Mouse (Mus musculus) midbrain, embryonic 16.5 days (tissue): ENCODE results near the gene Sirt3. TPM values are rescaled to one million over a fixed set of nuclear protein-coding genes. Genes with fewer than 3 reads are reported as not detected.

Experiments used
- ATAC-seq: fragments of 200-750 bp; cut with Nextera tagmentation; 2 replicates; pipeline ENCODE4 v1.8.0; 2017; ENCODE audit warnings: moderate TSS enrichment
- H3K27ac ChIP-seq: fragments of 300-500 bp; sonication (generic); 2 replicates; pipeline ENCODE4 v1.5.1; 2014; ENCODE audit warnings: mild to moderate bottlenecking, low read length, mixed read lengths
- H3K27me3 ChIP-seq: fragments of 300-500 bp; sonication (generic); 2 replicates; pipeline ENCODE4 v1.6.1; 2014; ENCODE audit warnings: low read depth, low read length, mixed read lengths; ENCODE audit not compliant: control insufficient read depth, insufficient read depth
- H3K36me3 ChIP-seq: fragments of 300-500 bp; sonication (generic); 2 replicates; pipeline ENCODE4 v1.6.1; 2014; ENCODE audit warnings: mild to moderate bottlenecking, low read length, moderate library complexity, mixed read lengths; ENCODE audit not compliant: control insufficient read depth, insufficient read depth
- H3K4me1 ChIP-seq: fragments of 300-500 bp; sonication (generic); 2 replicates; pipeline ENCODE4 v1.6.1; 2014; ENCODE audit warnings: mild to moderate bottlenecking, low read length, mixed read lengths; ENCODE audit not compliant: control insufficient read depth, insufficient read depth
- H3K4me2 ChIP-seq: fragments of 300-500 bp; sonication (generic); 2 replicates; pipeline ENCODE4 v1.6.1; 2014; ENCODE audit warnings: mild to moderate bottlenecking, low read length, mixed read lengths
- H3K4me3 ChIP-seq: fragments of 300-500 bp; sonication (generic); 2 replicates; pipeline ENCODE4 v1.5.1; 2014; ENCODE audit warnings: low read depth, mild to moderate bottlenecking, low read length, moderate library complexity, mixed read lengths
- H3K9ac ChIP-seq: fragments of 300-500 bp; sonication (generic); 2 replicates; pipeline ENCODE4 v1.6.1; 2014; ENCODE audit warnings: low read depth, low read length, mixed read lengths
- H3K9me3 ChIP-seq: fragments of 300-500 bp; sonication (generic); replicated peaks from 2 replicates; pipeline ENCODE4 v1.6.1; 2014; ENCODE audit warnings: mild to moderate bottlenecking, low read length, mixed read lengths; ENCODE audit not compliant: control insufficient read depth, poor library complexity, severe bottlenecking
- WGBS: fragments of 180-500 bp; shearing (Covaris S2); extraction: QIAGEN DNeasy Blood & Tissue Kit; methylation state at CpG from one replicate; pipeline ENCODE4 v1.1.7; 2014; 5-methylcytosine and 5-hydroxymethylcytosine counted together
- polyA plus RNA-seq: library from polyadenylated mRNA; unstranded; fragments of >200 nt; fragmentation: Nextera tagmentation; extraction: Ambion mirVana; gene quantifications from 2 replicates; pipeline ENCODE4 v1.2.1, GENCODE M21; 2015

Gene Sirt3
- polyA plus RNA-seq, 1 experiment from 2014 or later = 58.2 TPM

GRCm38 (mm10) chr7:140880419-140880818, 1.7 kb downstream of the Sirt3 start:
- Histone ChIP-seq H3K27me3 (no peaks in the 10 kb centered on the region), H3K27ac (no peak overlapping the region), H3K36me3 (peaks cover 7% of the 10 kb centered on the region; the same call in 1 of the 2 replicates), H3K9me3 (no peaks in the 10 kb centered on the region), H3K9ac (no peak overlapping the region), H3K4me3 (no peak overlapping the region), H3K4me1 (peaks cover 16% of the 10 kb centered on the region), H3K4me2 (no peak overlapping the region)
- WGBS = 96% methylated on average over 3 of the region's 3 CpGs
- ATAC-seq = no peak

- Histone ChIP-seq H3K27ac (no peak overlapping the region), H3K36me3 (peaks cover 9% of the 10 kb centered on the region; the same call in 1 of the 2 replicates), H3K9ac (no peak overlapping the region), H3K27me3 (no peaks in the 10 kb centered on the region), H3K4me2 (no peak overlapping the region), H3K4me3 (no peak overlapping the region), H3K9me3 (no peaks in the 10 kb centered on the region), H3K4me1 (peaks cover 16% of the 10 kb centered on the region)
- WGBS = 90% methylated on average over 7 of the region's 7 CpGs
- ATAC-seq = no peak
Observed at GRCm38 (mm10) chr7:140879355-140879754, 2.8 kb downstream of the Sirt3 start.

- no peak for ATAC-seq
- no peaks in the 10 kb centered on the region for H3K9me3 ChIP-seq
- WGBS = 83% methylated on average over 6 of the region's 6 CpGs
- H3K27me3 ChIP-seq = no peaks in the 10 kb centered on the region
- peaks cover 9% of the 10 kb centered on the region; the same call in 1 of the 2 replicates for H3K36me3 ChIP-seq
- no peak overlapping the region for H3K4me2 ChIP-seq
- no peak overlapping the region for H3K27ac ChIP-seq
- no peak overlapping the region for H3K4me3 ChIP-seq
- peaks cover 5% of the 10 kb centered on the region for H3K4me1 ChIP-seq
- no peak overlapping the region for H3K9ac ChIP-seq
Observed at GRCm38 (mm10) chr7:140877364-140877763, 4.7 kb downstream of the Sirt3 start.

GRCm38 (mm10) chr7:140874224-140874623, 7.9 kb downstream of the Sirt3 start:
- no peak for ATAC-seq
- no peaks in the 10 kb centered on the region for H3K27me3 ChIP-seq
- no peaks in the 10 kb centered on the region for H3K4me1 ChIP-seq
- peaks cover 11% of the 10 kb centered on the region; the same call in 1 of the 2 replicates for H3K36me3 ChIP-seq
- WGBS = 87% methylated on average over 4 of the region's 4 CpGs
- no peak overlapping the region for H3K4me2 ChIP-seq
- no peak overlapping the region for H3K27ac ChIP-seq
- H3K9me3 ChIP-seq = no peaks in the 10 kb centered on the region
- no peak overlapping the region for H3K9ac ChIP-seq
- no peak overlapping the region for H3K4me3 ChIP-seq

GRCm38 (mm10) chr7:140864761-140865160, 17.3 kb downstream of the Sirt3 start:
- Histone ChIP-seq H3K4me2 (no peak overlapping the region), H3K9ac (no peak overlapping the region), H3K27ac (no peak overlapping the region), H3K4me3 (no peak overlapping the region), H3K4me1 (0 out of 2 replicates have a peak, but pooled peaks cover 2% of the 10 kb centered on the region), H3K27me3 (no peaks in the 10 kb centered on the region), H3K9me3 (no peaks in the 10 kb centered on the region), H3K36me3 (peaks cover 30% of the 10 kb centered on the region)
- 92% methylated on average over 12 of the region's 12 CpGs for WGBS
- ATAC-seq = no peak

- no peak for ATAC-seq
- Histone ChIP-seq H3K27ac (no peak overlapping the region), H3K4me1 (peaks cover 16% of the 10 kb centered on the region), H3K36me3 (peaks cover 30% of the 10 kb centered on the region), H3K9ac (no peak overlapping the region), H3K9me3 (no peaks in the 10 kb centered on the region), H3K4me3 (no peak overlapping the region), H3K4me2 (no peak overlapping the region), H3K27me3 (no peaks in the 10 kb centered on the region)
- 89% methylated on average over 5 of the region's 5 CpGs for WGBS
Observed at GRCm38 (mm10) chr7:140860728-140861127, 21.4 kb downstream of the Sirt3 start.

GRCm38 (mm10) chr7:140859997-140860396, 22.1 kb downstream of the Sirt3 start:
- Histone ChIP-seq H3K36me3 (peaks cover 30% of the 10 kb centered on the region), H3K4me3 (no peak overlapping the region), H3K9me3 (no peaks in the 10 kb centered on the region), H3K4me2 (no peak overlapping the region), H3K27ac (no peak overlapping the region), H3K9ac (no peak overlapping the region), H3K4me1 (peaks cover 23% of the 10 kb centered on the region), H3K27me3 (no peaks in the 10 kb centered on the region)
- no peak for ATAC-seq
- 63% methylated on average over 6 of the region's 6 CpGs for WGBS

GRCm38 (mm10) chr7:140858746-140859145, 23.4 kb downstream of the Sirt3 start:
- 97% methylated on average over 8 of the region's 8 CpGs for WGBS
- peaks cover 37% of the 10 kb centered on the region for H3K36me3 ChIP-seq

GRCm38 (mm10) chr7:140857550-140858505, 24.3 kb downstream of the Sirt3 start, which contains the start of gene Bet1l:
TSS of gene Bet1l (minus strand) at chr7:140857577.
- Histone ChIP-seq H3K4me3 (peak within 1 kb of the TSS; percentile 85), H3K4me2 (peak within 1 kb of the TSS; percentile 96), H3K9ac (peak within 1 kb of the TSS; percentile 90), H3K27ac (peak within 1 kb of the TSS; percentile 94), H3K9me3 (no peaks in the 10 kb centered on the region), H3K4me1 (peaks cover 23% of the 10 kb centered on the region), H3K27me3 (no peaks in the 10 kb centered on the region), H3K36me3 (peaks cover 35% of the 10 kb centered on the region)
- peak; percentile 33 for ATAC-seq
- WGBS = 39% methylated on average over 38 of the region's 40 CpGs

More at GRCm38 (mm10) chr7:140858746-140859145, 23.4 kb downstream of the Sirt3 start:
- H3K9me3 ChIP-seq = no peaks in the 10 kb centered on the region
- no peak overlapping the region for H3K27ac ChIP-seq
- no peak overlapping the region; the same call in 1 of the 2 replicates for H3K9ac ChIP-seq
- peak overlapping the region; percentile 96 for H3K4me2 ChIP-seq
- ATAC-seq = no peak
- H3K4me3 ChIP-seq = peak overlapping the region; percentile 85; the same call in 1 of the 2 replicates
- no peaks in the 10 kb centered on the region for H3K27me3 ChIP-seq
- H3K4me1 ChIP-seq = peaks cover 23% of the 10 kb centered on the region
